ENCODE assay signal across 16 mouse cellular contexts in the genomic region with DNA sequence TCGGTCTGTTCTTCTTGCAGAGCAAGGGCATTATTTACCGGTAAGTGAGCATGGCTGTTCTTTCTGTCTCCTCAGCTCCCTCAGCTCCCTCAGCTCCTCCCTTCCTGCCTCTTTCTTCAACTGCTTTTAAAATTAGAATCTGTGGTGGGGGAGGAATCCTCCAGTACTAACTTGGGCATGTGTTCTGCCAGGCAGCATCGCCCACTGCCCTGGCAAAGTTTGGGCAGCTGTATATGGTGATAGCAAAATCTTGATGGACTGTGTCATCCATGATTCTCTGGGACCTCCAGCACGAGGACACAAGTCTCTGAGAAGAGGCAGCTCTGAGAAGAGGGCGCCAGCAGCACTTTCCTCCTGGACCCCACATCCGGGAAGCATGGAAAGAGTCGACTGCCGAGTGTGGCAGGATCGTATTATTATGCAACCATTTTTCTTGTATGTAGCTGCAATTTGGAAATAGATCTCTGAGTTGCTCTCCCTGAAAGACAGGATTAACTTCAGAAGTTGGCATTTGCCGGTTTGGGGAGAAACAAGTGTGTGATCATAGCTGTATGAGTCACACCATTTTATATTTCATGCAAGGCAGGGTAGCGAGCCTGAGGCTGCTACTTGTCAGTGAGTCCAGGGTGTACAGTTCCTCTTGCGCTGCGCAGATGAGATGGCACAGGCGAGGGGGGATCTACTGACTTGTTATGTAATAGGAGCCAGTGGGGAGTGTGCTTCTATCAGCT.
DNase-seq lines count a peak whose midpoint lies in the region; ATAC-seq and TF ChIP-seq lines count a peak whose summit lies in the region.
"Had no signal": no experiment of that assay in that cellular context is flagged by ENCODE, and none has a peak within 500 bp of the region (broad histone marks: within the 10 kb centered on the region; RNA-seq: fewer than 3 reads in every experiment).

No protein-coding gene starts in this region.

- no peaks in the 10 kb centered on the region for H3K4me1 ChIP-seq in intestine, postnatal 0 days (replicated peaks; ENCODE audit: control insufficient read depth, insufficient read depth, low read length)
- H3K4me1 ChIP-seq: embryonic facial prominence, embryonic 13.5 days; forebrain, embryonic 13.5 days; heart, embryonic 15.5 days had no signal

- no peak overlapping the region for H3K4me3 ChIP-seq in intestine, postnatal 0 days (ENCODE audit: low read depth, low read length)
- H3K4me3 ChIP-seq: embryonic facial prominence, embryonic 13.5 days; forebrain, embryonic 13.5 days; heart, embryonic 15.5 days had no signal

- no peak overlapping the region for H3K9ac ChIP-seq in intestine, postnatal 0 days (ENCODE audit: low read depth, low read length)
- H3K9ac ChIP-seq: embryonic facial prominence, embryonic 13.5 days; forebrain, embryonic 13.5 days; heart, embryonic 15.5 days; lung, embryonic 14.5 days had no signal

- no peak overlapping the region for H3K27ac ChIP-seq in intestine, postnatal 0 days (ENCODE audit: low read depth, low read length)
- H3K27ac ChIP-seq: embryonic facial prominence, embryonic 13.5 days; forebrain, embryonic 13.5 days; heart, embryonic 15.5 days had no signal

- TF ChIP-seq CTCF in intestine, postnatal 0 days (IDR thresholded peaks at IDR 0.05; ENCODE audit: low read depth) = no peak

- H3K4me2 ChIP-seq in intestine, postnatal 0 days (replicated peaks; ENCODE audit: low read depth) = no peak overlapping the region
- H3K4me2 ChIP-seq: embryonic facial prominence, embryonic 13.5 days; forebrain, embryonic 13.5 days; heart, embryonic 15.5 days; lung, embryonic 14.5 days had no signal

- no peaks in the 10 kb centered on the region for H3K9me3 ChIP-seq in intestine, postnatal 0 days (ENCODE audit: control insufficient read depth)
- H3K9me3 ChIP-seq: embryonic facial prominence, embryonic 13.5 days; forebrain, embryonic 13.5 days; heart, embryonic 15.5 days had no signal

- no peaks in the 10 kb centered on the region for H3K36me3 ChIP-seq in intestine, postnatal 0 days (ENCODE audit: control insufficient read depth, insufficient read depth)
- H3K36me3 ChIP-seq: embryonic facial prominence, embryonic 13.5 days; heart, embryonic 15.5 days had no signal

- no peak for ATAC-seq in intestine, postnatal 0 days
- ATAC-seq in megakaryocyte progenitor cell, adult 5-6 weeks (replicated peaks; ENCODE audit: poor library complexity) = no peak
- ATAC-seq: forebrain, embryonic 13.5 days; intestine, embryonic 16.5 days had no signal

- intact Hi-C loops in left cerebral cortex, postnatal 4 days (cut with DNase I) = no loop called here

- DNase-seq in left cerebral cortex, adult 11 months (ENCODE audit: low spot score) = peak; percentile 79
- DNase-seq in left cerebral cortex, postnatal 4 days = no peak
- peak; percentile 61 to 83 for DNase-seq in layer of hippocampus, adult 18-20 months (ENCODE audit: low spot score in 2 of 2)
- peak; percentile 84 to 88 for DNase-seq in left cerebral cortex, adult 9 months (ENCODE audit: low spot score in 2 of 2)
- DNase-seq in right cerebral cortex, postnatal 36 days (ENCODE audit: low spot score in 2 of 2) = peak; percentile 85 to 92
- no peak for DNase-seq in kidney, postnatal 10 days
- DNase-seq: adrenal gland, postnatal 14 days; cerebellum, postnatal 25 days; kidney, postnatal 36 days; lung, embryonic 14.5 days had no signal

- 83% methylated on average over 14 of the region's 14 CpGs for WGBS in intestine, postnatal 0 days

- no peaks in the 10 kb centered on the region for H3K27me3 ChIP-seq in intestine, postnatal 0 days (replicated peaks; ENCODE audit: control insufficient read depth, insufficient read depth, low read length)
- H3K27me3 ChIP-seq: embryonic facial prominence, embryonic 13.5 days; forebrain, embryonic 13.5 days; heart, embryonic 15.5 days had no signal

Comparison
In these comparisons a context has a peak if more than half of its experiments do, and no peak if none do; other contexts are left out.
1. DNase-seq: peak in left cerebral cortex, adult 11 months (single experiment), layer of hippocampus, adult 18-20 months (2 of 2), left cerebral cortex, adult 9 months (2 of 2) and right cerebral cortex, postnatal 36 days (2 of 2); none in left cerebral cortex, postnatal 4 days (single experiment) and kidney, postnatal 10 days (single experiment).